Mouse (Mus musculus): Measurements from ENCODE around the gene Crybb1.

Gene Crybb1

DNA sequence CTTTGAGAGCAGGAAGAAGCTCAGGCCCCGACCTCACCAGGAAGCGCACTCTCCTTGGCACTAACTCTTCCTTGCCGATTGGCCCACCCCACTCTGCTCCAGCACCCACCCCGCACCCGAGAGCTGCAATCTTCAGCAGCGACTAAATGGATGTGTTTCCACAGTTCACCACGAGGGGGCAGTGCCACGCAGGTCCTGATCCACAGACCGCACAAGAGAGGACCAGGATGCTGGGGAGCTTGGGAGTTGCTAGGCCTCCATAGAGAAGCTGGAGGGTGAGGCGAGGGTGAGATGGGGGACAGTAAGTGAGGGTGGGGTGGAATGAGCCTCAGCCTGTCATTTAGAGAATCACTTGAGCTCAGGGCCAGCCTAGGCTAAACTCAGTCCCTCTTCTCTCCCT, 14.9 kb upstream of the Crybb1 start:
- H3K4me3 ChIP-seq (replicated peaks; ENCODE audit: low read length): no peak overlapping the region
- peaks cover 8% of the 10 kb centered on the region for H3K9me3 ChIP-seq (ENCODE audit: low read length)
- H3K27me3 ChIP-seq (ENCODE audit: insufficient read depth, low read length): peaks cover 39% of the 10 kb centered on the region
- H3K36me3 ChIP-seq (ENCODE audit: insufficient read depth, low read length): no peaks in the 10 kb centered on the region
- peaks cover 40% of the 10 kb centered on the region for H3K4me1 ChIP-seq (replicated peaks; ENCODE audit: low read depth, low read length)
- TF ChIP-seq NANOG (IDR thresholded peaks at IDR 0.05; ENCODE audit: borderline replicate concordance, low read length) (no peak), CTCF (conservative IDR thresholded peaks at IDR 0.05; ENCODE audit: low read length) (peak; percentile 63)

DNA sequence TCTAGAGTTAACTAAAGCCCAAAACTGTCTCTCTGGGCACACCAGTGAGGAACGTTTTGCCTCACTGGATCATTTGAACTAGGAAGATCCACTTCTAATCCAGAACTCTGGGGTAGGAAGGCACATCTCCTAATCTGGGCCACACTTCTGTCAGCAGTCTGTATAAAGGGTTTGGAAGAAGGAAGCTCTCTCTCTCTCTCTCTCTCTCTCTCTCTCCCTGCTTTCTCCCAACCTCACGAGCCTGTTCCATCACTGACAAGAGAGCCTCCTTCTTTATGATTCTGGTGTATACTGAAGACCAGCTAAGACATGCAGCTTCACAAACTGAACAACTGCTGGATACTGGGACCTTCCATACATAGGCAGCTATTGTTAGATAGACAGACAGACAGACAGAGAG, 13.8 kb upstream of the Crybb1 start:
- Histone ChIP-seq H3K27me3 (ENCODE audit: insufficient read depth, low read length) (peaks cover 39% of the 10 kb centered on the region), H3K9me3 (ENCODE audit: low read length) (no peaks in the 10 kb centered on the region), H3K4me3 (replicated peaks; ENCODE audit: low read length) (no peak overlapping the region), H3K4me1 (replicated peaks; ENCODE audit: low read depth, low read length) (peaks cover 36% of the 10 kb centered on the region), H3K36me3 (ENCODE audit: insufficient read depth, low read length) (no peaks in the 10 kb centered on the region)
- TF ChIP-seq CTCF (conservative IDR thresholded peaks at IDR 0.05; ENCODE audit: low read length): no peak
- no peak for TF ChIP-seq POU5F1 (IDR thresholded peaks at IDR 0.05; ENCODE audit: borderline replicate concordance, low read length)
- TF ChIP-seq NANOG (IDR thresholded peaks at IDR 0.05; ENCODE audit: borderline replicate concordance, low read length): no peak

DNA sequence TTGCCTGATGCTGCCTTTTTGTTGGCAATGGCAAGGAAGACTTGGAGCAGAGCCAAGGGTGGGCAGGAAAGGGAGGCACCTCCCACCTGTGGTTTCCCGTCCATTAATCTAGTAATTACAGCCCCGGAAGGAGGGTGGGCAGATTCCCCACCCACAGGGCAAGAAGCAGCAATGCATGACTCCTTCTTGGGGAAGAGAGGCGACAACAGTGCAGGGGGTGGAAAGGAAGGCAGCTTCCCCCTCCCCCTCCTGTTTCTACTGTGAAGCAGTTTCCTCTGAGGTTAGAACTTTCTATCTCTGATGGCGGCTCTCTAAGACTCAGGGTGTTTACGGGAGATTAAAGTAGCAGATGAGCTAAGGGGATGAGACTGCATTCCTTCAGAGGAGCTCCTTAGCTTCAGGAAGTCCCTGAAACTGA, 13.2 kb upstream of the Crybb1 start:
- Histone ChIP-seq H3K36me3 (ENCODE audit: insufficient read depth, low read length) (no peaks in the 10 kb centered on the region), H3K4me1 (replicated peaks; ENCODE audit: low read depth, low read length) (peaks cover 36% of the 10 kb centered on the region), H3K9me3 (ENCODE audit: low read length) (no peaks in the 10 kb centered on the region), H3K27me3 (ENCODE audit: insufficient read depth, low read length) (peaks cover 34% of the 10 kb centered on the region), H3K4me3 (replicated peaks; ENCODE audit: low read length) (no peak overlapping the region)
- TF ChIP-seq POU5F1 (IDR thresholded peaks at IDR 0.05; ENCODE audit: borderline replicate concordance, low read length) (no peak), NANOG (IDR thresholded peaks at IDR 0.05; ENCODE audit: borderline replicate concordance, low read length) (no peak), CTCF (conservative IDR thresholded peaks at IDR 0.05; ENCODE audit: low read length) (no peak)

DNA sequence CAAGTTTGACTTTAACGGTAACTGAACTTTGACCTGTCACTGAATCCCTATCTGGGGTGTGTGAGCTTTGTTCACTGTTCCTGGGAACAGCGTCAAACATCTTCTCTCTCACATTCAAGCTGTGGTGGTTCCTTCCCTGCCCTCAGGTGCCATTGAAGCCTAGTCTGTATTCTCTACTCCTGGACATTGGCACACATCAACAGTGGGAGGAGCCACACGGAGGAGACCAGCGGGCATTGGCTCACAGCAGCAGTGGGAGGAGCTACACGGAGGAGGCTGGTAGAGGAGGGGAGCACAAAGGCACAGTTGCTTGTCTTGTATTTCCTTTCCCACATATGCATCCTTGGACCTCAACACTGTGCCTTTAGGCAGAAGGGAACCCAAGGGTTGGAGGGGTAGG, 12.6 kb upstream of the Crybb1 start:
- no peak overlapping the region for H3K4me3 ChIP-seq (replicated peaks; ENCODE audit: low read length)
- peaks cover 29% of the 10 kb centered on the region for H3K27me3 ChIP-seq (ENCODE audit: insufficient read depth, low read length)
- H3K9me3 ChIP-seq (ENCODE audit: low read length): no peaks in the 10 kb centered on the region
- H3K4me1 ChIP-seq (replicated peaks; ENCODE audit: low read depth, low read length): peaks cover 35% of the 10 kb centered on the region
- TF ChIP-seq POU5F1 (IDR thresholded peaks at IDR 0.05; ENCODE audit: borderline replicate concordance, low read length) (no peak), NANOG (IDR thresholded peaks at IDR 0.05; ENCODE audit: borderline replicate concordance, low read length) (no peak), CTCF (conservative IDR thresholded peaks at IDR 0.05; ENCODE audit: low read length) (no peak)
- no peaks in the 10 kb centered on the region for H3K36me3 ChIP-seq (ENCODE audit: insufficient read depth, low read length)

DNA sequence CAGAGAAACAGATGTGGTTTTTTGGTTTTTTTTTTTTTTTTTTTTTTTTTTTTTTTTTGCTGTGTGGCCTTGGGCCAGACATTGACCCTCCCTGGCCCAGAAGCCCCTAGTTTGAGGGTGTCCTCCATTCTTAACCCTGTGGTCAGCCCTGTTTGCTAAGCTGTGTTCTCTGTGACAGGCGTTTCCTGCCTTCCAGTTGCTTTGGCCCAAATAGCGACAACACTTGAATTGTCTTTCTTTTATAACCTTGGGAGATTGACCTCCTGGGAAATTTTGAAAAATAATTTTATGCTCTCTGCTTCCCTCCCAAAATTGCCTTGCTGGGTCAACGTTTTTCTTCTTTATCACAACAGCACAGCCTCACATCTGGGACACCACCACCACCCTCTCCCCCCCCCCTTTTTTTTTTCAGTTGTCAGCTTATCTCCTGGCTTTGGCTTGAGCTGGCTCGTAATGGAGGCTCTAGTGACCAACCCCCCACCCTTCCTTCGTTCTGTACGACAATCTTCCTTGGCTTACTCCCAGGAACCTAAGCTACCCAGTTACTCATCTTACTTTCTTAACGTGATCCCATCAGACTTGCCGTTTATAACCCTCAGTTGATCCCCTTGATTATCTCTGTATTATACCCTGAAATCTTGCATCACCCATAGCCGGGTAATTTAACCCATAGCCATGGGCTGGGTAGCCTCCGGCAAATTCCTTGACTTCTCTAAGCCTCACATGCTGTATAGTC, 11.9 kb upstream of the Crybb1 start:
- no peak for TF ChIP-seq CTCF (conservative IDR thresholded peaks at IDR 0.05; ENCODE audit: low read length)
- no peak for TF ChIP-seq POU5F1 (IDR thresholded peaks at IDR 0.05; ENCODE audit: borderline replicate concordance, low read length)
- H3K27me3 ChIP-seq (ENCODE audit: insufficient read depth, low read length): peaks cover 22% of the 10 kb centered on the region
- no peaks in the 10 kb centered on the region for H3K36me3 ChIP-seq (ENCODE audit: insufficient read depth, low read length)
- peaks cover 34% of the 10 kb centered on the region for H3K4me1 ChIP-seq (replicated peaks; ENCODE audit: low read depth, low read length)
- no peak overlapping the region for H3K4me3 ChIP-seq (replicated peaks; ENCODE audit: low read length)
- no peaks in the 10 kb centered on the region for H3K9me3 ChIP-seq (ENCODE audit: low read length)

DNA sequence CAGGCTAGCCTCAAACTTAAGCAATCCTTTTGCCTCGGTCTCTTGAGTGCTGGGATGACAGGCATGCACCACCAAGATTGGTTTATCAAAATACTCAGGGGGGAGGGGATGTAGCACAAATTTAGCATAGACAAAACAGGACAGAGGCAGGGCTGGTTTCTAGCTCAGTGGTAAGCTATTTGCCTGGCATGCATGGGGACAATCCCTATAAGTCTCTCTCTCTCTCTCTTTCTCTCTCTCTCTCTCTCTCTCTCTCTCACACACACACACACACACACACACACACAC, 11.4 kb upstream of the Crybb1 start:
- H3K4me1 ChIP-seq (replicated peaks; ENCODE audit: low read depth, low read length): peaks cover 30% of the 10 kb centered on the region
- TF ChIP-seq NANOG (IDR thresholded peaks at IDR 0.05; ENCODE audit: borderline replicate concordance, low read length): no peak
- no peak for TF ChIP-seq POU5F1 (IDR thresholded peaks at IDR 0.05; ENCODE audit: borderline replicate concordance, low read length)
- no peak for TF ChIP-seq CTCF (conservative IDR thresholded peaks at IDR 0.05; ENCODE audit: low read length)
- no peaks in the 10 kb centered on the region for H3K9me3 ChIP-seq (ENCODE audit: low read length)
- no peak overlapping the region for H3K4me3 ChIP-seq (replicated peaks; ENCODE audit: low read length)
- H3K36me3 ChIP-seq (ENCODE audit: insufficient read depth, low read length): no peaks in the 10 kb centered on the region
- H3K27me3 ChIP-seq (ENCODE audit: insufficient read depth, low read length): peaks cover 17% of the 10 kb centered on the region

DNA sequence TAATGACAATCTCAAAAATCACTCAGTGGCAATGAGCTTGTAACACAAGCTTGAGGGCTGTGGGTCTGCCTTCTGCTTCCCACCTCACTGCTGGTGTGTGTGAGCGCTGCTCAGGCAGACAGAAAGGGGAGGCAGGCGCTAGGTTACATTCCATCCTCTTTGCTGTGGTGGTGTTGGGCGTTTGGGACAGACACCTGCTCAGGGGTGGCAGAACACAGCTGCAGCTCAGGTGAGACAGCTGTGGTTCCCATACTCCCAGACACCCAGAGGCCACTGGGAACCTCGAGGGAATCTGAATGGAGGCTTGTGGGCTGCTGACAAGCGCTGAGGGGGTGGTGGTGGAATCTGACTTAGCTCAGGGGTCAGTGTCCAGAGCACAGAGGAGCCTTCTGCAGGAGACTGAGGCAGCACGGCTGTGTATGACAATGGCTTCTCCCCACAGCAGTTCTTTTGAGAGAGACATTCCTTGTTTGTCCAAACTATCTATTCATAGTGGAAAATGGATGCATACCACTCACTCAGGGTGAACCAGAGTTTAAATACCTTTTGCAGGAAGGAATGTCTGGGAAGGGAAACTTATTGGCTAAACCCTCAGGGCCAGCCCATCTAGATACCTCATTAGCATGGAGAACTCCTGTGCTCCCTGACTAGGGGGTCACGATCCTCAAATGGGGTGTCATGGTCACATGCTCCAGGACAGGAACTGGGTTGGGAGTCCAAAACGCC, 10.6 kb upstream of the Crybb1 start:
- Histone ChIP-seq H3K4me3 (replicated peaks; ENCODE audit: low read length) (no peak overlapping the region), H3K27me3 (ENCODE audit: insufficient read depth, low read length) (peaks cover 15% of the 10 kb centered on the region), H3K36me3 (ENCODE audit: insufficient read depth, low read length) (no peaks in the 10 kb centered on the region), H3K9me3 (ENCODE audit: low read length) (no peaks in the 10 kb centered on the region), H3K4me1 (replicated peaks; ENCODE audit: low read depth, low read length) (peaks cover 29% of the 10 kb centered on the region)
- TF ChIP-seq NANOG (IDR thresholded peaks at IDR 0.05; ENCODE audit: borderline replicate concordance, low read length) (no peak), CTCF (conservative IDR thresholded peaks at IDR 0.05; ENCODE audit: low read length) (no peak), POU5F1 (IDR thresholded peaks at IDR 0.05; ENCODE audit: borderline replicate concordance, low read length) (no peak)

DNA sequence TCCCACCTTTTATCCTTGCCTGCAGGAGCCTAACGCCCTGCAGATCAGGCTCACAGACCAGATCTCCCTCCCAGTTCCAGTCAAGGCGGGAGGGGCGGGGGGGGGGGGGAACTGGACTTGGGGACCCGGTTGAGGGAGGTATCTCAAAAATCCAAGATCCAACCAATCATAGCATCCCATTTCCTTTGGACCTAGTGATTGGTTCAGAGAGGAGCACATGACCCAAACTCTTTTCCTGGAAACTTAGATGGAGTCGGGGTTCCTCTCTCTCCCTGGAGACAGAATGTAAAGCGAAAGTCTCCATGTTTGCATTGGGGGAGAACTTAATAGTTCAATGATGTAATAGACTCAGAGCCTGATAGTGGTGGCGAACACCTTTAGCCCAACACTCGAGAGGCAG, 8.2 kb upstream of the Crybb1 start:
- no peaks in the 10 kb centered on the region for H3K36me3 ChIP-seq (ENCODE audit: insufficient read depth, low read length)
- peaks cover 15% of the 10 kb centered on the region for H3K27me3 ChIP-seq (ENCODE audit: insufficient read depth, low read length)
- H3K9me3 ChIP-seq (ENCODE audit: low read length): no peaks in the 10 kb centered on the region
- TF ChIP-seq CTCF (conservative IDR thresholded peaks at IDR 0.05; ENCODE audit: low read length): no peak
- no peak for TF ChIP-seq NANOG (IDR thresholded peaks at IDR 0.05; ENCODE audit: borderline replicate concordance, low read length)
- no peak for TF ChIP-seq POU5F1 (IDR thresholded peaks at IDR 0.05; ENCODE audit: borderline replicate concordance, low read length)
- peaks cover 32% of the 10 kb centered on the region for H3K4me1 ChIP-seq (replicated peaks; ENCODE audit: low read depth, low read length)
- H3K4me3 ChIP-seq (replicated peaks; ENCODE audit: low read length): peak overlapping the region; percentile 48
